Mouse (Mus musculus) 3T3-L1 (cell line): ENCODE measurements around the gene Tmem274.
"Not testable (repeated sequence)": the region's sequence is repeated elsewhere in the genome, so short reads cannot be mapped to it uniquely, and the experiment has no call there.

Experiments
- DNase-seq: peaks from one replicate; pipeline ENCODE4 v3.0.0-alpha.2; 2015; ENCODE audit warnings: low read depth, low spot score

The Tmem274 gene

DNA sequence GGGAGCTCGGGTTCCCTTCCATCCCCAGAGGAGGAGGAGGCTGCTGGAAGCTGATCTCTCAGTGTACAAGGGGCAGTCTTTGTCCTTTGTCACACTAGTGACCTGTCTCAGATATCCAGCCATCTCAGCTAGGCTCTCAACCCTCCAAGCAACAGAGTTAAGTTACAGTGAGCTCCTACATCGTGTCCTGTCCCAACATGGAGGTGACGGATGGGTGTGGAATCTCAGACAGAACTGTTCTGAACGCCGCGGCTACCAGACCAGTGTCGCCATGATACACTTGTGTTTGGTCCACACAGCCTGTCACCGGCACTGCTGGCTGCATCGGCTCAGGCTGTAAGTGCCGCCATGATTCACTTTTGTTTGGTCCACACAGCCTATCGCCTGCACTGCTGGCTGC lies at the start of gene Tmem274:
Tmem274 (plus strand) TSS at position 301 of the 400 bp plus-strand sequence.
- no peak for DNase-seq

DNA sequence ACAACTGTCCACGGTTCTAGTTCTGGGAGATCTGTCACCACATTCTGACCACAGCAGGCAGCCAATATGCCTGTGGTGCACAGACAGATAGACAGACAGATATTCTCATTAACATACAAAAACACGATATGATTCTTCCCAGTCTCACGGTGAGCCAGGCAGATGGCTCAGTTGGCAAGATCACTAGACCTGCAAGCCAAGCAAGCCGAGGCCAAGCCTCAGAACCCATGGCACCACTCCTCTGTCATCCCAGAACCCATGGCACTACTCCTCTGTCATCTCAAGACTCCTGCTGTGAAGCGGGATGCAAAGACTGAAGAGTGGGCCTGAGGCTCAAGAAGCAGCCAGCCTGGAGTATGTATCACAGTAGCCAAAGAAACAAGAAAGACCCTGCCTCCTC lies 47.6 kb upstream of the Tmem274 start:
- DNase-seq = no peak

DNA sequence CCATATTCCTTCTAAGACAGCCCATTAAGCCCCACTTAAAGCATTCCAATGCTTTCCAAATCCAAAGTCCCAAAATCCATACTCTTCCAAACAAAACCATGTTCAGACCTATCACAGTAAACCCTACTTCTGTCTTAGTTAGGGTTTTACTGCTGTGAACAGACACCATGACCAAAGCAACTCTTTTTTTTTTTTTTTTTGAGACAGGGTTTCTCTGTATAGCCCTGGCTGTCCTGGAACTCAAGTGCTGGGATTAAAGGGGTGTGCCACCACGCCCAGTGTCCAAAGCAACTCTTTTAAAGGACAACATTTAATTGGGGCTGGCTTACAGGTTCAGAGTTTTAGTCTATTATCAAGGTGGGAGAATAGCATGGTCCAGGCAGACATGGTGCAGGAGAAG lies 45.3 kb upstream of the Tmem274 start:
- DNase-seq = not testable (repeated sequence)

DNA sequence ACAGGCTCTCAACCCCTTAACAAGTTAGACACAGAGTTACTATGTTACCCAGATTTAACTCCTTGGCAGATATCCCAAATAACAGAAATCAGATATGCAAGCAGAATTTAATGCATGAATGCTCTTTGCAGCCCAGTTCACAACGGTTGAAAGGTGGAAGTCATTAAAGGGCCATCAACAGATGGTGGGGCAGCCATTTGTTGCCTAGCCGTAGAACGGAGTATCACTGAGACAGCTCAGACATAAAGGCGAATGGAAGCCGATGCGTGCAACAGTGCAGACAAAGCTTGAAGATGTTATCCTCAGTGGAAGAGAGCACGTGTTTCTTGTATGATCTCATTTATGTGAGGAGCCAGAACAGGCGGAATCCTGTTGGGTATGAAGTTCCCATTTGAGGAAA lies 36.6 kb upstream of the Tmem274 start:
- DNase-seq = no peak

DNA sequence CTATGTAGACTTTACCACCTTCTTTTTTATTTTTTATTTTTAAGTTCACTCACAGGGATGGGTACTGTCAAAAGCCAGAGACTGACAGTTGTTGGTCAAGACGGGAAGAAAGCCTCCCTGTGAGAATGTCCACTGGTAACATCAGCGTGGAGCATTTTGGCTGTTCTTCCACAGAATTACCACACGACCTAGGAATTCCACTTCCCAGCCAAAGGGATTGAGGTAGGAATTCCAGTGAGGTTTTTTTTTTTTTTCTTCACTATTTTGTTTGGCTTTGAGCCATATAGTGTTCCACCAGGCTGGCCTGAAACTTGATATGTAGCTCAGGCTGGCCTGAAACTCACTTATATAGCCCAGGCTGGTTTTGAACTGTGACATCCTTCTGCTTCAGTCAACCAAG lies 34.7 kb upstream of the Tmem274 start:
- peak; percentile 88 for DNase-seq

DNA sequence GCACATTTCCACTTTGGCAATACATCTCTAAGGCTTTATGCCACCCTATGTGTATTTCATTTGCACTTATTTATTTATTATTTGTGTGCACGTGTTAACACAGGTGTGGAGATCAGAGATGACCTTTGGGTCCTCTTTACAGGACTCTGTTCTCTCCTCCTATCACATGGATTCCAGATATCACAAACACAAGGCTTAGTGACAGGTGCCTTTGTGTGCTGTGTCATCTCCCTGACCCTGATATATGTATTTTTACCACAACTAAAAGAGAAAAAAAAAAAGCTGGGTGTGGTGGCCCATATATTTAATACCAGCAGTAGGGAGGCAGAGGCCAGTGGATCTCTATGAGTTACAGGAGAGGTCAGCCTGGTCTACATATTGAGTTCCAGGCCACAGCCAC lies 32.7 kb upstream of the Tmem274 start:
- DNase-seq = peak; percentile 32

DNA sequence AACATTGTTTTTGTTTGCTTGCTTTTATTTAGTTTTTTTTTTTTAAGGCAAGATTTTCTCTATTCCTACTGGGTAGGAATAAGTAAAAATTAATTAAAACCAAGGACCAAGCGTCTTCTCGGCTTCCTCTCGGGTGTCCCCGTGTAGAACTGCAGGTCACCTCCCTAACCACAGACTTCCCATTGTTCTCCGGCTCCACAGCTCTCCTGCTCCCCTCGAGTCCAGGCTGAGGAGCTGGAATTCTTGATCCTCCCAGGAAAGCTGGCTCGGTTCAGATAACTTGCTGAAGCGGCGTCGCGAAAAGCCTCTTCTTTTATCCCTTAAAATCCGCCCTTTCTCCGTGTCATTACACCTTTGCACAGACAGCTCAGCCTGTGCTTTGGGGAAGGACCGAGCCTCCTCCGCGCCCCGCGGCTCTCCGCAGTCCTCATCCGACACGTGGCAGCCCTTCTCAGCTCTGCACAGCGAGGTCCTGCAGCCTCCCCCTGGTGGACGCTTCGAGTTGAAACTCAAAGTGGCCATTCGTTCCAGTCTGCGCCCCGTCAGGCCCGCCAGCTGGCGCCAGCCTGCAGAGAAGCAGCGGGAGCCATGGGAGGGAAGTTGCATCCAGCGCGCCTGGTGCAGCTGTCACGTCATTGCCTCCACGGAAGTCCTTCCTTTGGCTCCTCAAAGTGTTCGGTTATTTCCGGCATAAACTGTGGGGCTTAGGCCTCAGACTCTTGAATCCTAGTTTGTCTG lies 32.0 kb upstream of the Tmem274 start:
- DNase-seq = peak; percentile 97

DNA sequence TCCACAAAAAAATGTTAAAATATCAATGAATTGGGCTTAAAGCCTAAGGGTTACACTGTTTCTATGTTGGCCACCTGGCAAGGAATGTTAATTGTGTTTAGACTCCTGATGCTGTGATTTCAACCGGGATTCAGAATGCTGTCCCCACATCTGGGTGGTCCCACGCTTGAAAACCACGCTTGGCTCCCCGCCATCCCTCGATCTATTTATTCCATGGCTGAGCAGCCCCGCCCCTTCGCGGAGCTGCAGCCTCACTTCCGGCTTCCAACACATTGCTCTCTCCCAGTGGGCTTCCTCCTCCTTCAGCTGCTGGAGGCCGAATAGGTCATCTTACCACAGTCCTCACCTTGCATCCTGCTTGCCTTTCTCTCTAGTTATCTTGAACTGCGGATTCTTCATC lies 31.3 kb upstream of the Tmem274 start:
- DNase-seq = peak; percentile 26

DNA sequence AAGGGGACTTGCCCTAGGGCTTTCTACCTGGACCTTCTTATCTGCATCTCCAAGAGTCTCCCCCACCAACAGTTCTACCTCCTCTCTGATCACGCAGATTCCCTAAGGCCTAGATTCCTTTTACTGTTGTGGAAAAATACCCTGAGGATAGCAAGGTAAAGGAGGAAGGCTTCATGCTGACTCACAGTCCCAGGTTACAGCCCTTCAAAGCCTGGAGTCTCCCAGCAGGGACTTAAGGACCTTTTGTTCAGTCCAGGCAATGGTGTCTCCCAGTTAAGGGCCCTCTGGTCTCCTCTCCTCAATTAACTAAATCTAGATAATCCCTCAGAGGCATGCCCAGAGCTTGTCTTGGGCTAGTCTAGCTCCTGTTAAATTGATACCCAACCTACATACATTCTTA lies 30.9 kb upstream of the Tmem274 start:
- DNase-seq = no peak

DNA sequence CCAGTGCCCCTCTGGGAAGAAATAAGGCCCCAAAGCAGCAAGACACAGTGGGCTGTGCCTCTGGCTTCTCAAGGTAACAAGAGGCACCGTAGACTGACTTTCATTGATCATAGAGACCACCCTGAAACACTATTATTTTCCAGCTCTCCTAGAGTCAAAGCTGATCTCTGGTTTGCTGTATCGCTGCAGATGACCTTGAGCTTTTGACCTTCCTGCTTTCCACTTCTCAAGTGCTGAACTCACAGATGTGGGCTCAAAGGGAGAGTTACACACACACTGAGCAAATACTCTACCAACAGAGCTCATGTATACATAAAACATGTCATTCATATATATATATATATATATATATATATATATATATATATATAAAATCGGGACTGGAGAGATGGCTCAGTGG lies 26.5 kb upstream of the Tmem274 start:
- DNase-seq = no peak

DNA sequence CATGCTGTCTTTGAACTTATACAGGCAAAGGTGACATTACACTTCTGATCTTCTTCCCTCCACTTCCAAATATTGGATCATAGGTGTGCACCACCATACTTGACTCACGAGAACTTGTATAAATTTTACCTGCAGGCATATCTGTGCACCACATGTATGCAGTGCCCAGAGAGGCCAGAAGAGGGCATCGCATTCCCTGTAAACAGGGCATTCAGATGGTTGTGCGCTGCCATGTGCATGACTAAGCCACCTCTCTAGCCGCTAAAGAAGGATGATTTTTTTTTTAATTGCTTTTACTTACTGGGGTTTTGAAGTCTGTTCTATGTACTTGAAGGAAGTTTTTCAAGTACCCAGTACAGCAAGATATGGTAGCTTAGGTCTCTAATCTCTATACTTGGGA lies 23.5 kb upstream of the Tmem274 start:
- DNase-seq = peak; percentile 55

DNA sequence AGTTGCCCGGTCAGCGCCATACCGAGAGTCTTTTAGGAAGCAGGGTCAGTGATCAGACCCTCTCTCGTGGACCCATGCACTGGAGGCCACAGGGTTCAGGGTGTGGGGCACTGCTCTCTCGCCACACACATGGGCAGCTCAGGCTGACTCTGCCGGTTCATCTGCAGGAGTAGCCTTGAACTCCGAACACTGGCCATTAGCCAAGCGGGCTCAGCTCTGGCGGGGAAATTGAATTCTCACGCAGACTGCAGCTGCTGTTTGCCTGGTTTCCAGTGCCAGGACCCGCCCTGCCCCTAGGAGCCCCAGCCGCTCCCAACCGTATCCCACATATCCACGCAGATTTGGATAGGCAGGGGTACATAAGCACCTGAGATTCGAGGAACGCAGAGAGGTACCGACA lies 22.9 kb upstream of the Tmem274 start:
- DNase-seq = no peak

DNA sequence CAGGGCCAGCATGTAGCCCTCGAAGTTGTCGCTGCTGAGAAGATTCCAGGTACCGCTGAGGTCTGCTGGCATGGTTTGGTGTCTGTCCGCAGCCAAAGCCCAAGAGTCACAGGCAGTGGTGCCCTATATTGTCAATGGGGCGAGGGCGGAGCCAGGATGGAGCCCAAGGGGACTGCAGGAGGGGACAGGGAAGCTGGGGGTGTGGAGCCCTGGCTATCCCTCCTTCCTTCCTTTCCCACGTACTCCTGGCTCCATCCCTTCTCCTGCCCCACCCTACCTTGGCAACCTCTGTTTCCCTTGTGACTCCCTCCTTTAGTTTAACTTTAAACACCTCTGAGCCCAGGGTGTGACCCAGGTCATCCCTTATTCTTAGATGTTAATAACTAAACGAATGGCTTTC lies 22.3 kb upstream of the Tmem274 start, which contains the start of gene Rbp7:
Rbp7 (minus strand) TSS at position 100 of the 400 bp plus-strand sequence.
- no peak for DNase-seq

DNA sequence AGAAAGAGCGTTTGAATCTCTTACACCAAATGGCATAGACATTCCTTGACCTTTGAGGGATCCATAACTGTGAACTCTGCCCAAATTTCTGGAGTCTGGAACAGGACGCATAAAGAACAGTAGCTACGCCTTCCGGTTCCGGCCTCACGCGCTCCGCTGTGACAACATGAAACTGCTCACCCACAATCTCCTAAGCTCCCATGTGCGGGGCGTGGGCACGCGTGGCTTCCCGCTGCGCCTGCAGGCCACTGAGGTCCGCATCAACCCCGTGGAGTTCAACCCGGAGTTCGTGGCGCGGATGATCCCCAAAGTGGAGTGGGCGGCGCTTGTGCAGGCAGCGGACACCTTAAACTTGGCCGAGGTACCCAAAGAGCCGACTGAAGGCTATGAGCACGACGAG lies 20.0 kb upstream of the Tmem274 start:
- DNase-seq = not testable (repeated sequence)

DNA sequence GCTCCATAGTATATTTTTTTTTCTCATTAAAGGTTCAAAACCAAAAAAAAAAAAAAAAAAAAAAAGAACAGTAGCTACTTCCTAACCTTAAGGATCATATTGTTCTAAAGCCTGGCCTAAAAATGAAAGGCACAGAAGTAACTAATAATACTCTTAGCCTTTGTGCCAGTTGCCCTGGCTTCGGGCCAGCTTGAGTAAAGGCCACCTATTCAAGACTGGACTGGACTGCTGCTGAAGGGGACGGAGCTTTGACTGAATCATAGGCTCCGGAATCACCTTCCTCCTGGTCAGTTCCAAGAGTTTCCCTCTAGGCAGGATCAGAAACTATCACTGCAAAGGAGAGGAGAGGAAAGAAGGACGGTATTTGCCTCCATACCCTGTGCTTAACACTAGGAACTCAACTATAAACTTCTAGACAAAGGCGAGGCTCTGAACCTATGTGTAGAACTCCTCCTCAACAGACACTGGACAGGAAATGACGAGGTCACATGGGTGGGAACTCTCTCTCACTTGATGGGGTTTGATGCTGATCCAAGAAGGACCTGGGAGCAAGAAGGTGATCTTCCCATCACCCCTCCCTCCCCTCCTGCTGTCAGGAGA lies 19.2 kb upstream of the Tmem274 start:
- DNase-seq = peak; percentile 34

DNA sequence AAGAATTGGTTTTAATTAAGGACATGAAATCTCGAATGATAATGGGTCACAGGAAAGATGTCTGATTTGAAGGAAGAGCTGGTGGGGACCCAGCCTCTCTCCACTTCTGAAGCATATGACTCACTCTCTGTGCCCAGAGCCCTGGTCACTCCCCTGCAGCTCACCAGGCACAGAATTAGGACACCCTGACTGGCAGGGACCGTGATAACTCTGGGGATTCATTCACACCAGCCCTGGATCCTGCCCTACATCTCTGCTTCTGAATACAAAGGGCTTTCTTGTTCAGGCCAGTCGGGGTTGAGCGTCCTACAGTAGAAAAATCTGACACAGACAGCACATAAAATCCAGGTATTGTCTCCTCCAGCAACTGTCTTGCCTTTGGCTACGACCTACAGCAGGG lies 18.7 kb upstream of the Tmem274 start:
- peak; percentile 25 for DNase-seq

DNA sequence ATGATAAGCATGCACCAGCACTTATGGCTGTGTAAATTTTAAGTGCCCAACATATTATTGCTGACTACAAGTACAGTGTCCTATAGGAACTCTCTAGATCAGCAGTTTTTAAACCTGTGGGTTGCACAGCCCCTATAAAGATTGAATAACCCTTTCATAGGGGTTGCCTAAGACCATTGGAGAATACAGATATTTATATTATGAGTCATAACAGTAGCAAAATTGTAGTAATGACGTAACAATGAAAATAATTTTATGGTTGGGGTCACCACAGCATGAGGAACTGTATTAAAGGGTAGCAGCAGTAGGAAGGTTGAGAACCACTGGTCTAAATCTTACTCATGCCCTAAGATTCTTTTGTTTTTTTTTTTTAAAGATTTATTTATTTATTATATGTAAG lies 17.8 kb upstream of the Tmem274 start:
- peak; percentile 43 for DNase-seq

DNA sequence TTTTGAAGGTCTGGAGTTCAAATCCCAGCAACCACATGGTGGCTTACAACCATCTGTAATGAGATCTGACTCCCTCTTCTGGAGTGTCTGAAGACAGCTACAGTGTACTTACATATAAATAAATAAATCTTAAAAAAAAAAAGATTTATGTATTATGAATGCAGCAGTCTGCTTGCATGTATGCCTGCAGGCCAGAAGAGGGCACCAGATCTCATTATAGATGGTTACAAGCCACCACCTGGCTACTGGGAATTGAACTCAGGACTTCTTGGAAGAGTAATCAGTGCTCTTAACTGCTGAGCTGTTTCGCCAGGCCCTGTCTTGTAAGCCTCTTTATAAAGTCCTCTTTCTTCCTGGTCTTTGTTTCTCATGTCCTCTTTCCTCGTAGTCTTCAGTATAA lies 16.7 kb upstream of the Tmem274 start:
- DNase-seq = not testable (repeated sequence)

DNA sequence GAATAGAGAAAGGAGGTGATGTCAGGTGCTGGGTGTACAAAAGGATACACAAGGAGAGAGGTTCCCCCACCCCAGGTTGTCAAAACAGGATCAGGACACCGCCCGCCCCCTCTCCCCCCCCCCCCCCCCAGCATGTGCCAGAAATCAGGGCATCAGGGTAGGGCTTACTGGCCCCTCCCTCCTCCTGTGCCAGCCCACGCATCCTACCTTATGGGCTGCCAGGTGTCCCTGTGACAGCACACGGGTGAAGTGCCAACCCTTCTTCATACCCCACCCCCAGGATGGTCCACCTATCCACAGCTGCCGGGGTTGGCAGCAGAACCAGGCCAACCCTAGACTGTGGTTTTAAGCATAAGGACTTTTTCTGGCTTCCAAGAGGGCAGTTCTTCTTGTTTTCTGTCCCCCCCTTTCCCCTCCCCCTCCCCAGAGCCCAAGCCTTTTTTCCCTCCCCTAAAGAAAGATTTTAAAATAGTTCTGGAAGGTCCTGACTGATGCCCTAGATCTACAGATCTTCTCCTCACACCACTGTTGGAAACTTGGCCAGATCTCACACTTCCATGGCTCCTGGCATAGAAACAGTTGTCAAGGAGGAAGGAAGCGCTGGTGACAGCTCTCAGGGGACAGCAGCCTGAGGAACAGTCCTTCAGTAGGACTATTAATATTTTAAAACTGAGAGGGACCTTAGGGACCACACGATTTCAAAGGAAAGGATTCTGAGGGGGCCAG lies 15.4 kb upstream of the Tmem274 start:
- DNase-seq = no peak

DNA sequence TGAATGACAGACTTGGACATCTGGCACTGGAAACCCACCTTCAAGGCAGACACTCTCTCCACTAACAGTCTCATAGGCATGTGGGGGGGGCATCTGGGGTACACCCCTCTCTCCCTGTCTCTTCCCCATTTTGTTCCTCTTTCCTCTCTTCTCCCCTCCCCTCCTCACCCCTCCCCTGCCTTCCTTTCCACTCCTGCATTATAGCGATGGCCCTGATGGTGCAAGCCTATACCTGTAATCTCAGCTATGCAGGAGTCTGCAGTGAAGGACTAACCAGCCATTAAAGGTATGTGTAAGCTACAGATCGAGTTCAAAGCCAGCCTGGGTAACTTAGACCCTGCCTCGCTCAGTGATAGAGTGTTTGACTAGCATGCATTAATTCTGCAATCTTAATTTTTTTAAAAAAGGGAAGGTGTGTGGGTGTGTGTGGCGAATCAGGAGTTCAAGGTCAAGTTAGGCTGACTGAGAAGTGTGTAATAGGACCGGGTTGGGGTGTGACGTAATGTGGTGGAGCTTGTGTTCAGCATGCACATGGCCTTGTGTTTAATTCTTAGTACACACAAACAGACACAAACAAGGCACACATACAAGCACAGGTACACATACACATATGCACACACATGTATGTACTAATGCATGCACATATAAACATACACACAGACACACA lies 14.7 kb upstream of the Tmem274 start:
- DNase-seq = no peak

DNA sequence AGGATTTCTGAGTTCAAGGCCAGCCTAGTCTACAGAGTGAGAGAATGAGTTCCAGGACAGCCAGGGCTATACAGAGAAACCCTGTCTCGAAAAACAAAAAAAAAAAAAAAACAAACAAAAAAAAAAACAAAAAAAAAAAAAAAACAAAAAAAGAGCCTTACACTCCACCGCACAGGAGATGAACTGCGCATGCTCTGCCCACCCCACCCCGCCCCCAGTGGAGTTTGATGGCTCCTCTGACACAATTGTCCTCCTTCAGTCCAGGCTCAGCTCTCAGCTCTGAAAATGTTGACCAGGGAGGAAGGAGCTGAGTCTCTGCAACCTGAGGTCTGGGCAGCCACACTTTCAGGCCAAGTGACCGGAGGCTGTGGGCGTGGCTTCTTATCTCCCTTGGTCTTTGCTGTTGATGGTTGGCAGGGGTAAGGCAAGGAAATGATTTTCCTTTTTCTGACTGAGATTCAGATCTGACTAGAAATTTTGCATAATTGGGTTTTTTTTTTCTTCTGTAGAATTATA lies 13.7 kb upstream of the Tmem274 start:
- no peak for DNase-seq

DNA sequence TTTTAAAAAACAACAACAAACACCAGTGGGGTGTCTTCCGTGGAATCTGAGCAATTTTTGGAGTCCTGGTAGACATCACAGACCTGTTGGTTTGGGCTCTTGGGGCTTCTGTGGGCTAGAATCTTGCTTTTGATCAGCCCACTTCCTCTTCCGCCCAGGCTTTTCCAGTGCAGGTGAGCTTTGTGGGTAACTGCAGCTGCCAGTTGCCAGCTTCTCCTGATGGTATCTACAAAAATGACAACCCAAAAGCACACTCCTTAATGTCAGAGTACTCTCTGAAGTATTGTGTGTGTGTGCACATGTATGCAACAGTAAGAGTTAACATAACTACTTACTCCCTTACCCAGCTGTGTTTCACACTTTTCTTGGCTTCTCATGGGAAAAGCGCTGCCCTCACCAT lies 7.6 kb upstream of the Tmem274 start:
- DNase-seq = no peak
